Mouse (Mus musculus) testis, postnatal 14 days (tissue): ENCODE measurements around the gene Itgad.

Experiments used
- DNase-seq: peaks from one replicate; pipeline ENCODE4 v3.0.0; 2021; ENCODE audit warnings: low spot score

Itgad gene

GRCm38 (mm10) chr7:128244410-128245025, 90.3 kb downstream of the Itgad start:
- no peak for DNase-seq

DNA sequence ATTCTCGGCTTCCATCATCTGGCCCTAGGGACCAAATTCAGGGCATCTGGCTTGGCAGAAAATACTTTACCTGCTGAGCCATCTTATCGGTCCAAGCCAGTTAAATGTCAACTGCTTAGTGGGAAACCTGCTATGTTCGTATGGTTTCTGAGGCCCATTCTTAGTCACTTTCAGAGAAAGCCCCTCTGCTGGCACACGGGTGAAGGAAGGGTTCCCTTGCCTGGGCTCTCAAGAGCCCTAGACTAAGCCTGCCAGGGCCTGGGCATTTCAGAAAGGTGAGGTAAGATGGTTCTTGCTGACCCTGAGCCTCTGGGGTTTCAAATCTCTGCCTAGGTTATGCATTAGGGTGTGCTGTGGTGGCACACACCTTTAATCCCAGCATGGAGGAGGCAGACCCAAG, 91.4 kb downstream of the Itgad start:
- no peak for DNase-seq

GRCm38 (mm10) chr7:128246496-128247391, 92.6 kb downstream of the Itgad start, which contains the start of gene Tgfb1i1:
Tgfb1i1 (plus strand) TSS chr7:128246812.
- DNase-seq = no peak

GRCm38 (mm10) chr7:128247443-128247842, 93.3 kb downstream of the Itgad start:
- peak; percentile 75 for DNase-seq

DNA sequence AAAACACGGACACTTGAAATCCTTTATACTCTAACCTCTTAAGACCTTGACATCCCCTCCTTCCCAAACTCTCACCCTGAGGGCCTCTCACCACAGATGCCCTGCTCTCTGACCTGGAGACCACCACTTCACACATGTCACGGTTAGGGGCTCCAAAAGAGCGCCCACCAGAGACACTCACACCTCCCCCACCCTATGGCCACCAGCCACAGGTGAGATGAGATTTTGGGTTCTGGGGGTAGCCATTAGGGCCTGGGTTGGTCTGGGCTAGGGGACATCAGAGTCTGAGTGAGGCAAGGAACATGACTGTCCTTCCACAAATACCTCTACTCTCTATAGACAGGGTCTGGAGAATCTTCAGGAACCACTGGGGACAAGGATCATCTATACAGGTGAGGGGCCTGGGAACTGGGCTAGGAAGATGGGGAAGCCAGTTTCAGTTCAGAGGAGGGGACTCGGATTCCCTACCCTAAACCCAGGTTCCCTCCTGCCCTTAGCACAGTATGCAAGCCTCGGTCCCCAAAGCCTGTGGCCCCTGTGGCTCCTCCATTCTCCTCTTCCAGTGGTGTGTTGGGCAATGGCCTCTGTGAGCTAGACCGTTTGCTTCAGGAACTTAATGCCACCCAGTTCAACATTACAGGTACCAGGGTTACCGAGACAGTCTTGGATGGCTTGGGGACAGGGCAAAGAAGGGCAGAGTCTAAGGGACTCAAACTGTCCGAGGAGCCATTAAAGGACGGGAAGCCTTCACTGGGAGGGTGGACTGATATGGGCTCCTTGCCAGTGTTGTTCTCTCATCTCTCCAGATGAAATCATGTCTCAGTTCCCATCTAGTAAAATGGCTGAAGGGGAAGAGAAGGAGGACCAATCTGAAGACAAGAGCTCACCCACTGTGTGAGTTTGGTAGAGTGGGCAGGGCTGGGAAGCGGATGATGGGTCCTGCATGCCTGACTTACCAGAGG, 94.2 kb downstream of the Itgad start:
- no peak for DNase-seq

- no peak for DNase-seq
These were observed 95.8 kb downstream of the Itgad start for GRCm38 (mm10) chr7:128249998-128250397.

- DNase-seq = no peak
These were observed 97.8 kb downstream of the Itgad start for GRCm38 (mm10) chr7:128251946-128252345.

- DNase-seq = no peak
These were observed 98.4 kb downstream of the Itgad start for GRCm38 (mm10) chr7:128252609-128253008.

DNA sequence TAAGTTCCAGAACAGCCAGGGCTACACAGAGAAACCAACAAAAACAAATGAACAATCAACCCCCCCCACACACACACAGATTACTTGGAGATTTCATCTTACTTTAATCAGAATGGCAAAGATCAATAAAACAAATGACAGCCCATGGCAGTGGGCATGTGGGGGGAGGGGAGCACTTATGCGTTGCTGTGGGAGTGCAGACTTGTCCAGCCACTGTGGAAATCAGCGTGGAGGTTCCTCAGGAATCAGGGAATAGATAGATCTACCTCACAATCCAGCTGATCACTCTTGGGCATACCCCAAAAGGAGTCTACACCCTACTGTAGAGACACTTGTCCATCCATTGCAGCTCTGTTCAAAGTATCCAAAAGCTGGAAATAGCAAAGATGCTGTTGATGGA, 100.8 kb downstream of the Itgad start:
- no peak for DNase-seq

DNA sequence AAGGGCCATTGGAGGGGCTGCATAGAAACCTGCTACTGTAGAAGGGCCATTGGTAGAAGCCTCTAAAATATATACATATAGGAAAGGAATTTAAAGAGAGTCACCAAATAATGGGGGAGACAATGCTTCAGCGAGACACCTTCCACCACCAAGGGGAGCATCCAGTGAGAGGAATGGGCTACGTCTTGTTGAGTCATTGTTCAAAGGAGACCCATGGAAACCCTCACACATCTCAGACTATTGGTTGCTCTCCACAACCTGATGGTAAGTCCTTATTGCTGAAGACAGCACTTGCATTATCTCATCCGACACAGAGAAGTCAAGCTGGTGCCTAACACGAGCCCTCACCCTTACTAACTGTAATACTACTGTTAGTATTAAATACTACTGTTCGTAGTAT, 101.6 kb downstream of the Itgad start:
- no peak for DNase-seq

- peak; percentile 67 for DNase-seq
These were observed 102.7 kb downstream of the Itgad start for GRCm38 (mm10) chr7:128256783-128257334.

GRCm38 (mm10) chr7:128265411-128265810, 111.2 kb downstream of the Itgad start, which contains the start of gene Slc5a2:
Slc5a2 (plus strand) TSS chr7:128265657.
- no peak for DNase-seq

DNA sequence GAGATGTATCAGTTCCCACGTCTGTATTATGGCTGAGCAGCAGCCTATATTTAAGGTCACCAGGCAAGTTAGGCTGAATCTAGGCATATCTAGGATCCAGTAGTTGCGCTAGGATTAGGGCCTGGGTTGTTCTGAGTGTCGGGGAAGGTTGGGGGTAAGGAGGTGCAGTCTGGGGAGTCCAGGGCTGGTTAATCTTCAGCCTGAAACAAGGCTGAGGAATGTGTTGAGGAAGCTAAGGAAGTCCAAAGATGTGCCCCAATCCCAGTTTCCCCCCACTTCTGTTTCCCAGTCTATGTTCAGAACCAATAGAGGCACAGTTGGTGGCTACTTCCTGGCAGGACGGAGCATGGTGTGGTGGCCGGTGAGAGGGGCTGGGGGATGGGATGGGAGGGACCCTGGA, 111.9 kb downstream of the Itgad start:
- DNase-seq = no peak

GRCm38 (mm10) chr7:128267391-128267790, 113.2 kb downstream of the Itgad start:
- DNase-seq = no peak

DNA sequence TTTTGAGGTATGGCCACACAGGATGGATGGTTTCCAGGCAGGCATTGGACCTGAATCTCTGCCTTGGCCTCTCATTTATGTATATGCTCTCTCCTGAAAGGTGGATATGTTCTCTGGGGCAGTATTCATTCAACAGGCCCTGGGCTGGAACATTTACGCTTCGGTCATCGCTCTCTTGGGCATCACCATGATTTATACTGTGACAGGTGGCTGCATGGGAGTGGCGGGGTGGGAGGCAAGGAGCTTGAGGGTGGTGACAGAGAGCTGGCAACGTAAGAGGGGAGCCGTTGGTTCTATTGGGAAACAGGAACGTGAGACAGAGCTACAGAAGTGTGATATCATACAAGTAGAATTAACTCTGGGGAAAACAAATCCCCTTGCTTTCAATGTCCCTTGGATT, 113.6 kb downstream of the Itgad start:
- no peak for DNase-seq

DNA sequence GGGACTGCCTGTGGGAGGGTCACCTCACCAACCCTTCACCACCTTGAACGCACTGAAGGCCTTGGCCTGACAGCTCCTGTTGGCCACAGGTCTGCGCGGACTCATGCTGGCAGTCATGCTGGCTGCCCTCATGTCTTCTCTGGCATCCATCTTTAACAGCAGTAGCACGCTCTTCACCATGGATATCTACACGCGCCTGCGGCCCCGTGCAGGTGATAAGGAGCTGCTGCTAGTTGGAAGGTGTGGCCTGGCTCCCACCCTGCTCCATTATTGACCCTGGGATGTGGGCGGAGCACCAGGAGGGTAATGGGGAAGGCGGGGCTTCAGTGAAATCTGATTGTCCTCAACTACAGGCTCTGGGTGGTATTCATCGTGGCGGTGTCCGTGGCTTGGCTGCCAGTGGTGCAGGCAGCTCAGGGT, 116.3 kb downstream of the Itgad start:
- no peak for DNase-seq

DNA sequence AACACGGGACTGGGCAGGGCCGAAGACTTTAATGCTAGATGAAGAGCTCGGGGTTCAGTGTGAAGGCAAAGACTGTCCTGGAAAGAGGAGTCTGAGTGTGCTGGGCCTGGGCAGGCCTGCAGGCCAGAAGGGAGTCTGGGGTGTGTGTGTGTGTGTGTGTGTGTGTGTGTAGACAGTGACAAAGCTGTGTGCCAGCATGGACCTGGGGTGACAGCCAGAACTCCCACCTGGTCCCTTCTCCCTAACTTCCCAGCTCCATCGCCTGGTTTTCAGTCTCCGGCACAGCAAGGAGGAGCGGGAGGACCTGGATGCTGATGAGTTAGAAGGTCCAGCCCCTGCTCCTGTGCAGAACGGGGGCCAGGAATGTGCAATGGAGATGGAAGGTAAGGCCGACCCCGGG, 117.3 kb downstream of the Itgad start:
- no peak for DNase-seq
